Mouse (Mus musculus) frontal cortex, adult 2 months (tissue): ENCODE data around the gene Ckm. TPM values are rescaled to one million over a fixed set of nuclear protein-coding genes. Genes with fewer than 3 reads are reported as not detected.
A peak's percentile ranks its signal among the peaks of the same experiment; 100 is the strongest.

Source experiments
- DNase-seq, 2 experiments: peaks; one replicate each; pipeline ENCODE4 v3.0.0; 2022; ENCODE audit warnings: low spot score in 1 of 2; ENCODE audit errors: extremely low spot score in 1 of 2
- polyA plus RNA-seq: library from polyadenylated mRNA; depleted of rRNA; stranded (reverse); fragments of >200 nt; gene quantifications from 2 replicates; pipeline ENCODE4 v1.2.3, GENCODE M21; 2012

The Ckm gene
- polyA plus RNA-seq, 1 experiment: 0.90 TPM

- DNase-seq: no peak
Observed at GRCm38 (mm10) chr7:19383708-19384107, 20.9 kb upstream of the Ckm start.

- DNase-seq: no peak
Observed at GRCm38 (mm10) chr7:19388699-19389413, 15.7 kb upstream of the Ckm start.

- no peak for DNase-seq
Observed at GRCm38 (mm10) chr7:19394484-19394883, 10.1 kb upstream of the Ckm start.

GRCm38 (mm10) chr7:19399496-19400280 is 4.9 kb upstream of the Ckm start:
- no peak for DNase-seq

- no peak for DNase-seq
Observed at GRCm38 (mm10) chr7:19400946-19401345, 3.6 kb upstream of the Ckm start.

- no peak for DNase-seq
Observed at GRCm38 (mm10) chr7:19402535-19403112, 2.0 kb upstream of the Ckm start.

GRCm38 (mm10) chr7:19403731-19404296 is 762 bp upstream of the Ckm start, which contains the start of gene Klc3:
Klc3 (minus strand) TSS chr7:19404104.
- DNase-seq: no peak

GRCm38 (mm10) chr7:19405417-19405816 is 841 bp downstream of the Ckm start:
- peak in 1 of 2 experiments; percentile 91 for DNase-seq

GRCm38 (mm10) chr7:19409753-19410152 is 5.2 kb downstream of the Ckm start:
- no peak for DNase-seq

GRCm38 (mm10) chr7:19410766-19411344 is 6.3 kb downstream of the Ckm start:
- DNase-seq: no peak

GRCm38 (mm10) chr7:19411783-19412182 is 7.2 kb downstream of the Ckm start:
- no peak for DNase-seq

- DNase-seq: no peak
Observed at GRCm38 (mm10) chr7:19413525-19413924, 8.9 kb downstream of the Ckm start.

- no peak for DNase-seq
Observed at GRCm38 (mm10) chr7:19416590-19416989, 12.0 kb downstream of the Ckm start.

- no peak for DNase-seq
Observed at GRCm38 (mm10) chr7:19420121-19420520, 15.5 kb downstream of the Ckm start.

- DNase-seq: peak; percentile 81 to 90
Observed at GRCm38 (mm10) chr7:19420821-19421636, 16.5 kb downstream of the Ckm start.

GRCm38 (mm10) chr7:19423083-19423482 is 18.5 kb downstream of the Ckm start:
- no peak for DNase-seq

- no peak for DNase-seq
Observed at GRCm38 (mm10) chr7:19424051-19424450, 19.5 kb downstream of the Ckm start.

GRCm38 (mm10) chr7:19426349-19426748 is 21.8 kb downstream of the Ckm start:
- DNase-seq: peak in 1 of 2 experiments; percentile 64

GRCm38 (mm10) chr7:19426888-19427287 is 22.3 kb downstream of the Ckm start:
- DNase-seq: no peak
